Mouse (Mus musculus): ENCODE data around the gene Foxc2. TPM values are rescaled to one million over a fixed set of nuclear protein-coding genes. Genes with fewer than 3 reads are reported as not detected.
A peak's percentile ranks its signal among the peaks of the same experiment; 100 is the strongest.

Gene Foxc2
- 0.80 and 0.85 TPM in 2 replicates for polyA plus RNA-seq (2012; rRNA removed)

GRCm38 (mm10) chr8:121115948-121116347, at the start of gene Foxc2:
TSS of gene Foxc2 (plus strand) at chr8:121116171.
- peak within 1 kb of the TSS; percentile 45 for H3K4me3 ChIP-seq (ENCODE audit: control insufficient read depth, insufficient read depth, low read length)
- H3K27ac ChIP-seq (ENCODE audit: control insufficient read depth, insufficient read depth, low read length), result no peak within 1 kb of the TSS
- peak; percentile 70 for DNase-seq
- 0 out of 2 replicates have a peak, but pooled peaks have one; percentile 11 for TF ChIP-seq CTCF (IDR thresholded peaks at IDR 0.05; ENCODE audit: borderline replicate concordance, control insufficient read depth, extremely low read depth, insufficient read depth, low read length, poor library complexity)
- TF ChIP-seq POLR2A (IDR thresholded peaks at IDR 0.05; ENCODE audit: control insufficient read depth, extremely low read depth, insufficient read depth, low read length, poor library complexity), result no peak
- peaks cover 39% of the 10 kb centered on the region for H3K27me3 ChIP-seq (ENCODE audit: control insufficient read depth, insufficient read depth, low read length)
- H3K4me1 ChIP-seq (replicated peaks; ENCODE audit: control insufficient read depth, insufficient read depth, low read length), result peaks cover 8% of the 10 kb centered on the region; the same call in 1 of the 2 replicates
- no peaks in the 10 kb centered on the region for H3K36me3 ChIP-seq (ENCODE audit: control insufficient read depth, insufficient read depth, low read length)
- WGBS, result 3% methylated on average over 25 of the region's 25 CpGs

GRCm38 (mm10) chr8:121071454-121071853, 44.5 kb upstream of the Foxc2 start:
- WGBS, result 7% methylated on average over 12 of the region's 12 CpGs
- no peak overlapping the region for H3K4me3 ChIP-seq (ENCODE audit: control insufficient read depth, insufficient read depth, low read length)
- H3K36me3 ChIP-seq (ENCODE audit: control insufficient read depth, insufficient read depth, low read length), result no peaks in the 10 kb centered on the region
- H3K27me3 ChIP-seq (ENCODE audit: control insufficient read depth, insufficient read depth, low read length), result peaks cover 31% of the 10 kb centered on the region
- TF ChIP-seq CTCF (IDR thresholded peaks at IDR 0.05; ENCODE audit: borderline replicate concordance, control insufficient read depth, extremely low read depth, insufficient read depth, low read length, poor library complexity) (no peak), POLR2A (IDR thresholded peaks at IDR 0.05; ENCODE audit: control insufficient read depth, extremely low read depth, insufficient read depth, low read length, poor library complexity) (no peak)
- no peaks in the 10 kb centered on the region for H3K4me1 ChIP-seq (replicated peaks; ENCODE audit: control insufficient read depth, insufficient read depth, low read length)
- DNase-seq, result no peak
- H3K27ac ChIP-seq (ENCODE audit: control insufficient read depth, insufficient read depth, low read length), result no peak overlapping the region

DNA sequence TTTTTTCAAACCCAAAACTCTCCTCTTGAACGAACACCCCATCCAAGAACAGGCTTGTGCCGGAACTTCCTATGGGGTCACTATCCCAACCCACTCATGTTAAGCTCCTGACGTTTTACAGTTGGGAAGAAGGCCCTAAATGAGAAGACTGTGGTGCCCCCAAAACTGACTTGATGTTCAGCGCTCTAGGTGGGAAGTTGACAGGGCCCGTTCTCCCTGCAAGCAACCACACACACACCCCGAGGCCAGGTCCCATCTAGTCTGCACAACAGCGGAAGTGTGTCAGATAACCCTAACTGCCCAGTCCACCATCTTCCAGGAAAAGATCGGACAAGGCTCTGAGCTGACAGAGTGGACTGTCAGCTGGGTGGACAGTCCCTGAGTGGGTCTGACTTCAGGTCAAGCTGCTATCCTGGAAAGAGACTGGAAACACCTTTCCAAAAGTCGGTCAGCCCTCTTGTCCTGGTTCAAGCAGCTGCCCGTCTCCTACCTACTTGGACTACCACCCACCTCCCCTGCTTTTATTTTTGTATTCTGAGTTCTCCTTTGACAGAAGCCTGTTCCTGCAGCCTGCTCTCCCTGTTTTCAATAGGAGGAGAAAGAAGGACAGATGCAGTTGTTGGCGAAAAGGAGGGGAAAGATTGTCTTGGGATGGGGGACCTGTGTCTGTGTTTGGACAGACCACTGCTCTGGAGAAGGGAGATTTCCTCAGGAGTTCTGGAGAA, 43.4 kb upstream of the Foxc2 start:
- Histone ChIP-seq H3K4me1 (replicated peaks; ENCODE audit: control insufficient read depth, insufficient read depth, low read length) (no peaks in the 10 kb centered on the region), H3K36me3 (ENCODE audit: control insufficient read depth, insufficient read depth, low read length) (no peaks in the 10 kb centered on the region), H3K27me3 (ENCODE audit: control insufficient read depth, insufficient read depth, low read length) (peaks cover 33% of the 10 kb centered on the region), H3K4me3 (ENCODE audit: control insufficient read depth, insufficient read depth, low read length) (no peak overlapping the region), H3K27ac (ENCODE audit: control insufficient read depth, insufficient read depth, low read length) (no peak overlapping the region)
- WGBS, result 32% methylated on average over 11 of the region's 11 CpGs
- no peak for TF ChIP-seq CTCF (IDR thresholded peaks at IDR 0.05; ENCODE audit: borderline replicate concordance, control insufficient read depth, extremely low read depth, insufficient read depth, low read length, poor library complexity)
- no peak for TF ChIP-seq POLR2A (IDR thresholded peaks at IDR 0.05; ENCODE audit: control insufficient read depth, extremely low read depth, insufficient read depth, low read length, poor library complexity)
- no peak for DNase-seq

GRCm38 (mm10) chr8:121073174-121074107, 42.5 kb upstream of the Foxc2 start:
- Histone ChIP-seq H3K4me3 (ENCODE audit: control insufficient read depth, insufficient read depth, low read length) (no peak overlapping the region), H3K27me3 (ENCODE audit: control insufficient read depth, insufficient read depth, low read length) (peaks cover 33% of the 10 kb centered on the region), H3K36me3 (ENCODE audit: control insufficient read depth, insufficient read depth, low read length) (no peaks in the 10 kb centered on the region), H3K4me1 (replicated peaks; ENCODE audit: control insufficient read depth, insufficient read depth, low read length) (no peaks in the 10 kb centered on the region), H3K27ac (ENCODE audit: control insufficient read depth, insufficient read depth, low read length) (no peak overlapping the region)
- TF ChIP-seq CTCF (IDR thresholded peaks at IDR 0.05; ENCODE audit: borderline replicate concordance, control insufficient read depth, extremely low read depth, insufficient read depth, low read length, poor library complexity), result no peak
- no peak for TF ChIP-seq POLR2A (IDR thresholded peaks at IDR 0.05; ENCODE audit: control insufficient read depth, extremely low read depth, insufficient read depth, low read length, poor library complexity)
- WGBS, result 6% methylated on average over 48 of the region's 48 CpGs
- DNase-seq, result no peak

- WGBS, result 18% methylated on average over 15 of the region's 15 CpGs
- no peaks in the 10 kb centered on the region for H3K4me1 ChIP-seq (replicated peaks; ENCODE audit: control insufficient read depth, insufficient read depth, low read length)
- no peak overlapping the region for H3K27ac ChIP-seq (ENCODE audit: control insufficient read depth, insufficient read depth, low read length)
- H3K36me3 ChIP-seq (ENCODE audit: control insufficient read depth, insufficient read depth, low read length), result no peaks in the 10 kb centered on the region
- TF ChIP-seq CTCF (IDR thresholded peaks at IDR 0.05; ENCODE audit: borderline replicate concordance, control insufficient read depth, extremely low read depth, insufficient read depth, low read length, poor library complexity) (no peak), POLR2A (IDR thresholded peaks at IDR 0.05; ENCODE audit: control insufficient read depth, extremely low read depth, insufficient read depth, low read length, poor library complexity) (no peak)
- H3K4me3 ChIP-seq (ENCODE audit: control insufficient read depth, insufficient read depth, low read length), result no peak overlapping the region
- peaks cover 33% of the 10 kb centered on the region for H3K27me3 ChIP-seq (ENCODE audit: control insufficient read depth, insufficient read depth, low read length)
- no peak for DNase-seq
These were observed 41.7 kb upstream of the Foxc2 start for GRCm38 (mm10) chr8:121074108-121074847.

DNA sequence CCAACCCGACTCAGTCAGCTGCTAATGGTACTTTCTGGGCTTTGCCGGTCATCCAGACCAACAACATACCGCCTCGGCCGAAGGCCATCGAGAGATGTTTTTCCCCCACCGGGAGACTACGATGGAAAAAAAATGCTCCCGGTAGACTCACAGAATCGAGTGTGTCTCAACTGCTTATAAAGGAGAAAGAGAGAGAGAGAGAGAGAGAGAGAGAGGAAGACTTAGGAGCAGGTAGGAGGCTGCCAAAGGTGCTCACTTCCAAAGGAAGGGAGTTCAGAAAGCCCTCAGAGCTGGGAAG, 41.2 kb upstream of the Foxc2 start:
- H3K27ac ChIP-seq (ENCODE audit: control insufficient read depth, insufficient read depth, low read length), result no peak overlapping the region
- no peak for TF ChIP-seq CTCF (IDR thresholded peaks at IDR 0.05; ENCODE audit: borderline replicate concordance, control insufficient read depth, extremely low read depth, insufficient read depth, low read length, poor library complexity)
- TF ChIP-seq POLR2A (IDR thresholded peaks at IDR 0.05; ENCODE audit: control insufficient read depth, extremely low read depth, insufficient read depth, low read length, poor library complexity), result no peak
- H3K27me3 ChIP-seq (ENCODE audit: control insufficient read depth, insufficient read depth, low read length), result peaks cover 33% of the 10 kb centered on the region
- 6% methylated on average over 10 of the region's 10 CpGs for WGBS
- H3K4me3 ChIP-seq (ENCODE audit: control insufficient read depth, insufficient read depth, low read length), result no peak overlapping the region
- no peak for DNase-seq
- no peaks in the 10 kb centered on the region for H3K36me3 ChIP-seq (ENCODE audit: control insufficient read depth, insufficient read depth, low read length)
- H3K4me1 ChIP-seq (replicated peaks; ENCODE audit: control insufficient read depth, insufficient read depth, low read length), result no peaks in the 10 kb centered on the region
